Mouse (Mus musculus) CH12F3 (cell line): Measurements from ENCODE around the gene Wipf1.
"Not testable (repeated sequence)": the region's sequence is repeated elsewhere in the genome, so short reads cannot be mapped to it uniquely, and the experiment has no call there.

Source experiments
- in situ Hi-C: fragments of 300-500 bp; cut with MboI; formaldehyde crosslinking; loops from 2 replicates; pipeline ENCODE4 v1.14.3; 2020; ENCODE audit warnings: low sequenced_read_pairs

Wipf1 gene

DNA sequence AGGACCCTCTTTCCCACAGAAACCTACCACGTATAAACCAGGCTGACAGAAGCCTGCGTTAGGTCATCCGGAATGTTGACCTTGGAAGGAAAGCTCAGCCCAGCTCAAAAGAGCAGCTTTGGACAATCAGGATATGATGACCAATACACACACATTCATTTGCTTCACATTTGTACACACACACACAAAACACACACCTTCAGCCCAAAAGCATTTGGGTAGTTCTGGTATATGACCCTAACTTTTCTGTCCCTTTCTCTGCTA, 19.6 kb downstream of the Wipf1 start:
- in situ Hi-C loops, result no loop called here

DNA sequence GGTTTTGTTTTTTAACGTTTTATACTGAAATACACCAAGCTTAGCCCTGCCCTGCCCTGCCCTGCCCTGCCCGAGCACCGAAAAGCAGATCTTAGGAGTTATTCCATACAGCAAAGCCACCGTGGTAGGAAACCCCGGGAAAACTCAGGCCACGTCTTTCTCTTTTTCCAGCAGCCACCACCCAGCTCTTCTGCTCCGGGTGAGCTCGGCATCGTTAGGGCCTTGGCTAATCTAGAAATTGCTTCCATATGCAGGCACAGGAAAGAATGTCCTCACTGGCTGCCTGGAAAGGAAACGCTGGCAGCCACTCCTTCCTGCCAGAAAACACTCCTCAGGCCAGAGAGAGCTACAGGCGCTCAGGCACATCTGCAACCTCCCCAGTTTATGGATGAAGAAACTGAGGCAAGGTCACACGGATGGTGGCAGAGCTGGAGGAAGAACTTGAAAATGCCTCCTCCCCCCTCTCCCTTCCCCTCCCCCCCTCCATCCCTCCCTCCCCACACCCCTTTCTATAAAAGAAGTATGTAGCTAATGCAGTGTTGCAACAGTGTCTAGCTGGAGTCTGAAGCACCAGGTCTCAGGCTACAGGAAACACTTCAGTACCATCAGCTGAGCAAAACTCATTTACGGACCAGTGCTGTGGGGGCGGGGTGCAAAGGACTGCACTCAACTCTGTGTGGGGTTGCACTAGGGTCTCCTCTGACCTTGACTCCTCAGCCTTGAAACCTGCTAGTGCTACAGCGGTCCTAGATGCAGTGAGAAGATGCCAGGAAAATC, 20.1 kb downstream of the Wipf1 start:
- in situ Hi-C loops, result no loop called here

DNA sequence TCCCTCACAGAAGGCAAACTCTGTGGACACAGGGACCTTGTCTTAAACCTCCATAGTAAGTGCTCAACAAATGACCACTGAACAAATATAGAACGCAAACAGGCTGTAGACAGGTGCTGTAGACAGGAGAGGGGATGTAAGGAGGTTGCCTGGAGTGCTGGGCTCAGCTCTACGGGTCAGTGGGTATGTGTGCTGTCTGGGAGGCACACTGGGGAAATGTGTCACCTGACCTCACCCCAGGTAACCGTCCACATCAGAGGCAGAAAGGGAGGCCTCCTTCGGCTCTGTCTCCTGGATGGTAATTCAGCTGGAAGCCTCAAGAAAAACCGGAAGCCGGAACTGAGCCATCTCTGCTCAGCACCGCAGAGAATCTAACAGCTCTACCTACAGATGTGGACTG, 21.6 kb downstream of the Wipf1 start:
- in situ Hi-C loops, result no loop called here

GRCm38 (mm10) chr2:73506337-73506736, 23.2 kb downstream of the Wipf1 start:
- in situ Hi-C loops, result not testable (repeated sequence)

DNA sequence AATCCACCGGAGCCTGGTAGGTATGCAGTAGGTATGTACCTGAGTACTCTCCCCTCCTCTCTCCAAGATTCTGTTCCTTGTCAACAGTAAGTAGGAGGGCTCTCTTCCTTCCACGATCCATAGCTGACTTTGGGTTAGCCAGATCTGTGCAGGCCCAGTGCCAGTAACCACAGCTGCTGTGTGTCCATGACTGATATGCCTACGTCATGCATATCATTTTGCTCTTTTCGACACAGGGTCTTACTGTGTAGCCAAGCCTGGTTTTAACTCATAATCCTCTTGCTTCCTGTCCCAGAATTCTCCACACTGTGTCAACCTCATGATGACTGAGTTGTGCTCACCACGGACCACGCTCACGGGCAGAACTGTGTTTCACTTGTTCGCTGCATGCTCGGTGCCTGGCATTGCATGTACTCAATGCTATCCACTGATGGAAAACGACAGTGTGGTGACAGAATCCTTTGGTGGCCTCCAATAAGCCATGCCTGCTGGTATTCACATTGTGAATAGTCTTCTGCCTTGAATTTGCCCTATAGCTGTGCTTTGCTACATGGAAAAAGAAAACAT, 26.6 kb downstream of the Wipf1 start:
- in situ Hi-C loops, result no loop called here

- in situ Hi-C loops, result no loop called here
Measured at GRCm38 (mm10) chr2:73500864-73501263, 28.7 kb downstream of the Wipf1 start.

- in situ Hi-C loops, result no loop called here
Measured at GRCm38 (mm10) chr2:73498322-73498721, 31.2 kb downstream of the Wipf1 start.

DNA sequence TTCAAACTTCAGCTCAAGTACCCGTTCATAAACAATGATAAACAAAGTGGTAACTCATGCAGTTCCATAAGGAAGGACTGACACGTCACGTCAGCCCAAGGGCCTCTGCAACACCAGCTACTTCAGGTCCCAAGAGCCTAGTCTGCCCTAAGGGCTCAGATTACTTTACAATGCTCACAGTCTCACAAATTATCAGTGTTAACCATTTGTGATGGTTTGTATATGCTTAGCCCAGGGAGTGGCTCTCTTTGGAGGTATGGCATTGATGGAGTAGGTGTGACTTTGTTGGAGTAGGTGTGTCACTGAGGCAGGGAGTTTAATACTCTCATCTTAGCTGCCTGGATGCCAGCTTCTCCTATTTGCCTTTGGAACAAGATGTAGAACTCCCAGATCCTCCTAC, 32.0 kb downstream of the Wipf1 start:
- in situ Hi-C loops, result no loop called here

DNA sequence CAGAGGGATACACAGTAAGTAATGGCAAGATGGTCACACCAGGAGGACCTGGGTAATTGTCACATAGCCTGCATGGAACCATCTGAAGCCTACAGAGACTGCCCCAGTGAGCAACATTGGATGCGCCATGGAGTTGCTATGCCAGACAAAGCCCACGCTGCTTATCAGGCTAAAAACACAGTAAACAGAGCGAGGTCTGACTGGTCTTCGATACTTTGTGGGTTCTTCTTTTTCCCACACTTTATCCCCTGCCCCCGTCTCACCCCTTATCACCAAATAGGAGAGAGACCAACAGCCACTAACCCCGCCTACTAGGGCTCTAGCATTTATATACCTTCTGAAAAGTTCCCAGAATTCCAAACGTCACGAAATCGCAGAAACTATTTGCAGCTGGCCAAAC, 32.6 kb downstream of the Wipf1 start:
- in situ Hi-C loops, result no loop called here

DNA sequence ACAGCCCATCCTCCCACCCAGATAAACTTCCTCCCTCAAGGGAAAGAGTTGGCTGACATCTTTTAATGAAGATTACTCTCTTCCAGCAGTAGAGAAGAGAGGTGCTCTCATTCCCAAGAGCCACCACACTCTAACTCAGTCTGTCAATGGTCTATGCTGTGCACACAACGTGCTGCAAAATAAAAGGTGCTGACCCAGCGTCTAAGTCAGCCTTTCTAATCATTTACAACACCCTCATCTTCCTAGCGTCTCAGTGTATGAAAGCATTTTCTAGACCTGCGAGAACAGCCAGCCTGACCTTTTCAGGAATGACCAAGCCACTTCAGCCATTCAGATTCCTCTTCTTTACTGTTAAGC, 33.2 kb downstream of the Wipf1 start:
- in situ Hi-C loops, result no loop called here

DNA sequence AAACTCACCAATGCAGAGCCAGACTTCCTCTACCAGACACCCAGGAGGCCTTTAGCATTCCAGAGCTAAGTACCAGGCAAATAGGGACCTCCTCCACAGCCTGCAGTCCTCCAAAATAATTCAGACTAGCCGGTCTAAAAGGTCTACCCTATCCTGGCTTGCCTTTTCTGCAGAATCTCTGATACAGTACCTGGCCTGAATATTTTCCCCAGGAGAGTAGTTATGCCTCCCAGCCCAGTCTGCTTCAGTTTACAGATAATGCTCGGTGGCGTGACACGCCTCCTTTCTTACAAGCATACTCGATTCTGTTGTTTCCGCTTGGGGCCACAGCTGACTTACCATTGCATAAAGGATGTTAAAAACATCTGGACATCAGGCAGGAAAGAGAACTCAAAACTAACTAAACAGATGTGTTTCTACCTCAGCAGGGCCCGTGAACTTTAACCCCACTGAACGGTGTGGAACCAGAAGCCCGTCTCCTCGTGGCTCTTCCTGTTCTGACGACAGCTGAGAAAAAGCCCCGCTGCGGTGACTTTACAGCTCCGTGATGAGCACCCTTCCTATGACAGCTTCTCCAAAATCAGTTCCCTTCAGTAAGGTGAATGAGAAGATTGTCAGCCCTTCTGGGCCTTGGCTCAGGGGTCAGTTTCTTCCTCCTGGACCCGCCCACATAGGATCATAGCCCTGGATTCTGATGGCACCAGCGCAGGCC, 33.8 kb downstream of the Wipf1 start:
- in situ Hi-C loops, result no loop called here

DNA sequence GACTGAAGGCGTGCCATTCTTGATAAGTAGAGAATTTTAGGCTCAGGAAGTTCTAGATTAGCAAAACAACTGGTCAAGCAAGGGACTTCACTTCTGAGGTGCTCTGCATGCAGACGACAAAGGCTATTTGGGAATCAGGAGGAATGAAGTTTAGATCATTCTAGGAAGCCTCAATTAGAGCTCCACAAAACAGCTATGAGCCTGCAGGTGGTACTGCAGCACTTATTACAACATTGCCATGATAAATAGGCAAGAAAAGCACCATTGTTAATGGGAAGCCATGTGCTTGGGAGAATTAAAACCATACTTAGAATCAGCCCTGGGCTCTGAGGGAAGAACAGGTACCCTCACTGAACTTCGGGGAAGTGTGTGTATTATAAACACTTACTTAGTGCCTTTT, 36.0 kb downstream of the Wipf1 start:
- in situ Hi-C loops, result no loop called here

DNA sequence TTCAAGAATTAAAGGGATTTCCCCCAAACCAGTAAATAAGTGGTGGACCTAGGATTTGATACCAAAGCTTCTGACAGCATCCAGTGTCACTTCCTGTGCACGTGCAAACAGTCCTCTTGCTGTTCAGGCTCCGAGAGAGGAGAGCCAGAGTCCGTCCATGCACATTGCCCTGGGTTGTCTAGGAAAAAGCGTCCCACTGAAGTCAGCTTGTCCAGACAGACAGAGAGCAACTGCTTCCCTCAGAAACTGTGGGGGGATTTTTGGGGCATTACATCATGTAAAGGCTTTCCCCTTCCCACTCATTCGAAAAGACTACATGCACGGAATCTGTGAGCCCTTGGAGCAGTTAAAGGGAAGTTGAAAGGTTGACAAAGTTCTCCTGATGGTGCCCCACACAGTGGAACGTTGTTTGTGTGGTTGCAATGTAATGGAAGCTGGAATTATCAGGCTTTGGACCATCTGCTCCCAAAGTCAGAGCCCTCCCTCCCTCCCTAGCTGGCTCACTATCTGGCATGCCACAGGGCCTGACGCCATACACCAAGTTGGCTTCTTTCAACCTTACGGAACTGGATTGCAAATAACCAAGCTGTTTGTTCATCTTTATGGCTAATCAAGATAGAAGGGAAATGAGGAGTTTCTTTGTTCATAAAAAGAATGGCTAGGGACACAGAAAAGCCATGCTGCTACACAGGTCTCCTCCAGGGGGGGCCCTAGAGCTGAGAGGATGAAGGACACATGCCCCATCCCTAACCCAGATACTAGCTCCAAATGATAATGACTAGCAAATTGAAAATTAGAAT, 37.9 kb downstream of the Wipf1 start:
- in situ Hi-C loops, result no loop called here

DNA sequence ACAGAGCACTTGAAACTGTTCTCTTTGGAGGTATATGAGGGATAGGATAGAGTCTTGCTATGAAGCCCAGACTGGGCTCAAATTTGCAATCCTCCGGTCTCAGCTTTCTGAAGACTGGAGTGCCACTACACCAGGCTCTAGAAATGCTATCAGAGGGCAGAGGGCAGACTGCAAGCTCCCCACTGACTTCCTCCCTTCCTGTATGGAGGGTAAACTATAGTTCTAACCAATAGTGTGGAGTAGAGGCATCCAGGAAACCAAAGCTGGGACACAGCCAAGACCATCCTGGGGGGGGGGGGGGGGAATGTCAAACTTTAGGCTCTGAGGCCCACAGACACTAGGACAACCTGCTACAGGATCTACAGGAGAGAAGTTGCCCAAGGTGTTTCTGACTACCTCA, 39.1 kb downstream of the Wipf1 start:
- in situ Hi-C loops, result no loop called here

- in situ Hi-C loops, result no loop called here
Measured at GRCm38 (mm10) chr2:73486120-73486601, 43.4 kb downstream of the Wipf1 start.

DNA sequence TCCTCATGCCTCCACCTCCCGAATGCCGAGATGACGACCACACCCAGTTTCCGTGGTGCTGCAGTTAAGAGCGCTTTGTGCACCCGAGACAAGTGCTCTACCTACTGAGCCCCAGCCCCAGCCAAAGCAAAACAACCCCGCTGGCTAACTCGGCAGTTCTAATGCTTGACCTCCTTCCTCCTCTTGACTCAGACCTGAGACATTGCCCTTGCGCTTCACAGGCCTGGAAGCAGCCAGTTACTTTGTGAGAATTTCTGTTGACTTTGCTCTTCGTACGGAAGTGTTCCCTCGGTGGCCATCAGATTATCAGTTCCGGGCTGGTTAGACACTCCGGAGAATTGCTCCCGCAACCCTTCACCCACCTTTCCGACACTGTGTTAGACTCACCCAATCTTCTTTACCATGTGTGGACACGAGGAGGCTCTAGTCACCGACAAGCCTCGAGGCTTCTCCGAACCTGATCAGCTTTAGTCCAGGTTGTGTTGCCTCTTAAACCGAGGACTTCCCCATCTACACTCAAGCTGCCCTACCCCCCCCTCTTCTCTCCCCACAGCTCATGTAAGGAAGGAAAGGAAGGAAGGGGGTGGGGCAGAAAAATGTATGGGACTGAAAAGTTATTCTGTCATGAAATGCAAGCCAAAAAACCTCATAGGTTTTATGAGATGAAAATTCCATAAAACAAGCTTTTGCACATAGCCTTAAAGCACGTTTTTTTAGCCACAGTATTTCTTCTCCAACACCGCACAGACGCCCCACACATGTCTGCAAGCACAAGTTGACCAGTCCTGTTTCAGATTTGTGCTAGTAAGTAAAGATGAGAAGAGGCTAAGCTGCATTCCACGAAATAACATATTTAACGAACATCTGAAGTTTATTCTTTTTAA, 44.1 kb downstream of the Wipf1 start:
- in situ Hi-C loops, result no loop called here

- in situ Hi-C loops, result no loop called here
Measured at GRCm38 (mm10) chr2:73484561-73485235, 44.8 kb downstream of the Wipf1 start.

- in situ Hi-C loops, result no loop called here
Measured at GRCm38 (mm10) chr2:73478805-73479204, 50.7 kb downstream of the Wipf1 start.

GRCm38 (mm10) chr2:73477501-73477900, 52.0 kb downstream of the Wipf1 start:
- in situ Hi-C loops, result no loop called here

GRCm38 (mm10) chr2:73475519-73475918, 54.0 kb downstream of the Wipf1 start:
- in situ Hi-C loops, result no loop called here
